Mouse (Mus musculus): ENCODE data around the gene Psmc1. TPM values are rescaled to one million over a fixed set of nuclear protein-coding genes. Genes with fewer than 3 reads are reported as not detected.

The Psmc1 gene
- total RNA-seq (2021), result 100 to 1,000 TPM; 191 to 192 TPM
- long read RNA-seq, experiment 1, transcript Psmc1-201 (11 exons, 1,591 nt), result major isoform, 220 of 293 reads
- long read RNA-seq, experiment 1, partial matches to known transcripts, result 46 of 293 reads
- long read RNA-seq, experiment 1, other reads (novel, unspliced or antisense), result 27 of 293 reads
- long read RNA-seq, experiment 2, transcript Psmc1-201 (11 exons, 1,591 nt), result major isoform, 181 of 240 reads
- long read RNA-seq, experiment 2, partial matches to known transcripts, result 33 of 240 reads
- long read RNA-seq, experiment 2, other reads (novel, unspliced or antisense), result 25 of 240 reads

DNA sequence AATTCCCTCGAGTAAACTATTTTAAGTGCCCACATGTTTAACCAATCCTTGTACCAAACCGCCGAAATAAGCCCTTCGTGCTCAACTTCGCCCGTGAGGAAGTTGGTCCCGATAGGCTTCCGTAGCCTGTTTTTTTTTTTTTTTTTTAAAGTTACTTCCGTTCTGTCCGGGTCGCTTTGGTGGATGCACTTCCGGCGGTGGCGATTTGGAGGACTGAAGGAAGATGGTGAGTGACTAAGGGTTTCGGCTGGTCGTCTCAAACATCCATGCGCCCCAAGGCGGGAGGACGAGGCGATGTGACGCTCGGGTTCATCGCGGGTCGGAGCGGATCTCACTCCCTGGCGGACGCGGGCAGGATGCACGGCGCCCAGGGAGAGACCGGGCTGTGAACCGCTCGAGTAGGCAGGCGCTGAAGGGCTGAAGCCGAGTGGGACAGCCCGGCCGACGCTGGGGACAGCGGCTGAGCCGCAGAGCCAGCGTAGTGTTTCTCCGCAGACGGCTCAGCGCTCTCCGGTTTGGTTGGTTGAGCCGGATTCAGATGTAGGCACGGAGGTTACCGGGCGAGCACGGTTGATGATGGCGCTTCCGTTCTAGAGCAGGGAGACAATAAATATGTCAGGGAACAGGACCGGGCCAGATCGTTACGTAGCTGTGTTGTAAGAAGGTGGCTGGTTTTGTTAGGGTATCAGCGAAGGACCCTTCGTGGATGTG lies at the start of gene Psmc1:
Gene Psmc1, plus strand, starts transcription at position 169 of the 711 bp plus-strand sequence.
- peak; percentile 83 to 88 for DNase-seq (ENCODE audit: low spot score in 2 of 2)
- intact Hi-C loops (cut with DNase I), result loop anchor here (5.0 to 10.0 kb wide), 3 partner anchors 143 to 1025 kb away; no protein-coding TSS in a partner anchor

DNA sequence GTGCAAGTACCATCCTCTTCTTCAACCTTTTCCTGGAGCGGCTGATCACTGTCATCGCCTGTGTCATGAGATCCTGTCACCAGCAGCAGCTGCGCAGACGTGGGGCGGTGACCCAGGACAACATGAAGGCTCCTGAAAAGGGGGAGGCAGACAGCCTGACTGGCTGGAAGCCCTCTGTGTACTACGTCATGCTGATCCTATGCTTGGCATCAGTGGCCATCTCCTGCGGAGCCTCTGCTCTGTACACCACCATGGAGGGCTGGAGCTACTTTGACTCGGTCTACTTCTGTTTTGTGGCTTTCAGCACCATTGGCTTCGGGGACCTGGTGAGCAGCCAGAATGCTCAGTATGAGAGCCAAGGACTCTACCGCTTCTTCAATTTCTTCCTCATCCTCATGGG lies 48.9 kb upstream of the Psmc1 start:
- intact Hi-C loops (cut with DNase I), result no loop called here
- DNase-seq (ENCODE audit: low spot score in 2 of 2), result no peak

DNA sequence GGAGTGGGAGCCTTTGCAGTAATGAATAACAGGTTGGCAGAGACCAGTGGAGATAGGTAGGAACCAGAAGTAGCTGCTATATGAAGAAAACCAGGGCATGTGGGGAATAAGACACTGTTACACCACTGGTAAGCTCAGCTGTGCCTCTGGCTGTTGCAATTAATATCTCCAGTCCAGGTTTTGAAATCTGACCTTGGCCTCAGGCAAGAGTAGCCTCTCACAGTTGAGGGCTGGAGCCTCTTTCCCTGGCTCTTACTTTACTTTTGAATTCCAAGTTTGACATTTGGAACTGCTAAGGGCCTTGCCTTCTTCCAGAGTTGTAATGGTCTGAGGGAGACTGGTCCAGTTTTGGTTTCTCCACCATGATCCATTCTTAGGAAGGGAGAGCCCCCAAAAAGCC lies 48.1 kb upstream of the Psmc1 start:
- DNase-seq (ENCODE audit: low spot score in 2 of 2), result no peak
- intact Hi-C loops (cut with DNase I), result no loop called here

DNA sequence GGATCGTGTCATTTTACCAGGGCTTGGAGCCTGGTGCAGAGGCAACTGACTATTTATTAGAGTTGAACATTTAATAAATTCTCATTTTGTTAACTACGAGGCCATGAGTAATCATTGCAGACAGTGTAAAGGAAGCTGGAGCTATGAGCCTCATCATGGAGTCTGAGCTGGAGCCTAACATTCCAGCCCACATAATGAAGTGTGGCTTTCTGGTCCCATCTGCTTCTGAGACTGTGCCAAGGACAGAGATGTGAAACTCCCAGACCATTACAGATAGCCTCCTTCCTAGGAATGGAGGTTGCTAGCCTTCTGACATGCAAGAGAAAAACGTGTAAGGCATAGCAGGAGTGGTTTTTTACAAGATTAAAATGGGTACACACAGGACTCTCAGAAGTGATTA lies 47.4 kb upstream of the Psmc1 start:
- intact Hi-C loops (cut with DNase I), result no loop called here
- DNase-seq (ENCODE audit: low spot score in 2 of 2), result no peak

DNA sequence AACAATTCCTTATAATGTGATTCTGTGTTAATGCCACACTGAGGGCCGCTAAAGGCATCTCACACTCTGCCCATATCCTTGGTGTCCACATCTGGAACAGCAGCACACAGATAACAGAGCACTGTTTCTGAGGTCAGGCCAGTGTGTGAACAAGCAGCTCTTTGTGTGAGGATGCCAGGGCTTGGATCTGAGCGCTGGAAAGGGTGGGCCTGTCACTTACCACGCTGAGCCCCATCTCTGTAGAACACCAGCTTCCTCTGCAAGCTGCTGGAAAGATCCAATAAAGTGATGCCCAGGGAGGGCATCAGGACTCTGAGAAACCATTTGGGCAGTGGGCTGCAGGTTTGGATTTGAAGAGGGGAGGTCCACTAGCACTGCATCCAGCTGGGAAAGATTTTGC lies 44.8 kb upstream of the Psmc1 start:
- peak in 1 of 2 experiments; percentile 20 for DNase-seq (ENCODE audit: low spot score in 2 of 2)
- intact Hi-C loops (cut with DNase I), result no loop called here

DNA sequence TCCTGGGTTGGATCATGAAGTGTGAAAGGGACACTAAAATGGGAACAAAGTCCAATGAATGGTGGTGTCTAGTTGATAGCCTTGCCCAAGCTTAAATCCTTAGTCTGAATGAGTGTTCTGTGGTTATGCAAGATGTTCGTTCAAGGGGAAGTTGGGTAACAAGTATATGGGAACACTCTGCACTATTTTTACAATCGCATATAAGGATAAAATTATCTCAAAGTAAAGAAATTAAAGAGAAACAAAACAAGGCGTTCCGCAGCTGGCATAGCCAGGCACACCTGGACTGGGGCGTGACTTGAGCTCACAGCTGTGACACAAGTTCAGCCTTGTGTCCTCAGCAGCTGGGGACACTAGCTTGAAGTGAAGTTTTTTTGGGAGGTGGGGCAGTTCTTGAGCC lies 42.5 kb upstream of the Psmc1 start:
- intact Hi-C loops (cut with DNase I), result no loop called here
- DNase-seq (ENCODE audit: low spot score in 2 of 2), result peak in 1 of 2 experiments; percentile 23

DNA sequence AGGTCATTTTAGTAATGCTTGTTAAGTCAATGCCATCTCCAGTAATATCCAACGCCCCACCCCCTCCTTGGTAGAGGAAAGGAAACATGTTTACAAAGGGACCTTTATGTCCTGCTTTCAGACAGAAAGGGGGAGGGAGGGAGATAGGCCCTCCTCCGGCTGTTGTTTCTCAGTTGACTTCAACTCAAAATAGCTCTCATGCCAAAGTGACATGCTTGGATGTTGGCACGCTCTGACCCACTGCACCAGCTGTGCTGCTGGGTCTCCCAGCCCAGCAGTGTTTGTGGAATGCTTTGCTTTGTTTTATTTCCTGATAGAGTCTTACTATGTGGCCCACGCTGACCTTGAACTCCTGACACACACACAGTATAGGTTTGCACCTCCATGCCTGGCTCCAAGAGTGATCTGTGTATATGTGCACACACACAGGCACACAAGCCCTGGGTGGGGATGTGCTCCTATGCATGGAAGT lies 36.7 kb upstream of the Psmc1 start:
- intact Hi-C loops (cut with DNase I), result no loop called here
- DNase-seq (ENCODE audit: low spot score in 2 of 2), result no peak

DNA sequence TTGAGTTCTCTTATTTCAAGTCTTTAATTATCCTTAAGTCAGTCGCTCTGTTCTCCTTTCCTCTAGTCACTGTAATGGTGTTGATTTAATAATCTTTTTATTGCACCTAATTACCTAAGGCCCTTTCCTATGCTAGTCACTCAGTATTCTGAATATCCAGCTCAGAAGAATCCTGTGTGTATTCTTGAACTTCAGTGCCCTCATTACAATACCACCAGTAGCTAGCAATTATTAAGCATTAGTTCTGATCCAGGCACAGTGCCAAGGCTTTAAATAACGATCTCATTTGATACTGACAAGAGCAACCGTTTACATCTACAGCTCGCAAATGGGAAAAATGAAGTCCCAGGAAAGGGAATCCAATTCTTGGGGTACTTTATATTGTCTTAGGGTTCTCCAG lies 34.2 kb upstream of the Psmc1 start:
- intact Hi-C loops (cut with DNase I), result no loop called here
- DNase-seq (ENCODE audit: low spot score in 2 of 2), result no peak

DNA sequence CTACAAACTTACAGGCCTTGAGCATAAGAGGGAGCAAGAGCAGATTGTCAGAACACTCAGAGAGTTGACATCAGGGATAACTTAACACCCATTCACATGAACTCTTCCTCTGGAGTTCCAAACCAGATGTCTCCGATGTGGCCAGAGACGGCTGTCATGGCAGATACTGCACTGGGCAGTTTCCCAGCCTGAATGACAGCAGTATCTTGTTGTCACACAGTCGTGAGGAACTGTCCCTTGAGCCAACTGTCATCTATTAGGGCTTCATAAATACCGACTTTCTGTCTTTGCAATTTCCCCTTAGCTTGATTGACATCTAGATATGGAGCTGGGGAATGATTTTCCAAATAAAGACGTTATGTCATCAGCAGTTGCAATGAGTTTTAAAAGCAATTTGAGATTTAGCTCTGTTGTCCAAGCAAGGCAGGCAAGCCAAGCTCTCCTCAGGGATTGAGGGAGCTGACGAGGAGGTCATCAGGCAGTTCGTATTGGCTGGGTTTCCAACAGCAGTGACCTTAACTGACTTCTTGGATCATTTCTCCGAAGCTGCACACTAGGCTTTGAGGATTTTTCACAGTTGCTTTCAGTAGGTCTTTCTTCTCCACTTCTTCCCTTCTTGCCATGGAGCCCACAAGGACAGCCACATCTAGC lies 30.2 kb upstream of the Psmc1 start:
- DNase-seq (ENCODE audit: low spot score in 2 of 2), result no peak

DNA sequence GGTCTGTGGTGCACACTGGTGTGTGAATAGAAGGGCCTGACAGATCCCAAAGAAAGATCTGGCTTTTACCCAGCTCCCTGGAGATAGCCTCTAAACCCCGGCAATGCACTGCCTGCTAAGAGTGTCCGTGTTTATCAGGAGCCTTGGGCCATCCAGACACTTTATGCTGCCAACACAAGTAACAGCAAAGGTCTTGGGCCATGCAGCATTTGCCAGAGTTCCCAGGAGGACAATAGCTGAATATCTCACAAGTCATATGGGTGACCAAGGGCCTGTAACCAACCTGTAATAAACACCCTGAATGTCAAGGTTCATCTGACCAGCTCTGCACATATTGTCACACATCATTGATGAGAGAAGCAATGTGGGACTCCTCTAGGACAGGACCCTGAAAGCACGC lies 21.9 kb upstream of the Psmc1 start:
- intact Hi-C loops (cut with DNase I), result no loop called here
- no peak for DNase-seq (ENCODE audit: low spot score in 2 of 2)

More for the DNA sequence above, 30.2 kb upstream of the Psmc1 start:
- intact Hi-C loops (cut with DNase I), result no loop called here

DNA sequence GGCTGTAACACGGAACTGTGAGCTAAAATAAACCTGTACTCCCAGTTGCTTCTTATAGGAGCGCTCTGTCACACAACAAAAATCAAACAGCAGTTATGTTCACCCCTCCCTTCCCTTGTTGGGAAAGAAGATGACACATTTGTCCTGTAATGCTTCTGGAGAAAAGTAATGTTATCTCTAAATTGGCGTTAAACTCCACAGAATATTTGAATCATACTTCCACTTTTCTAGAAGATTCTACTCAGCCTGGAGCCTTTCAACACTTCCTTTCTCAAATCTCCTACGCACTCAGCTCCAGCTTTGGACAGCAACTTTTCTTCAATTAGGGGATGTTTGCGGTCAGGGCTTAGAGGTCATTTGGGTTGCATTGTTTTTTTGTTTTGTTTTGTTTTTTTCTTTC lies 20.7 kb upstream of the Psmc1 start:
- DNase-seq (ENCODE audit: low spot score in 2 of 2), result no peak
- intact Hi-C loops (cut with DNase I), result no loop called here

DNA sequence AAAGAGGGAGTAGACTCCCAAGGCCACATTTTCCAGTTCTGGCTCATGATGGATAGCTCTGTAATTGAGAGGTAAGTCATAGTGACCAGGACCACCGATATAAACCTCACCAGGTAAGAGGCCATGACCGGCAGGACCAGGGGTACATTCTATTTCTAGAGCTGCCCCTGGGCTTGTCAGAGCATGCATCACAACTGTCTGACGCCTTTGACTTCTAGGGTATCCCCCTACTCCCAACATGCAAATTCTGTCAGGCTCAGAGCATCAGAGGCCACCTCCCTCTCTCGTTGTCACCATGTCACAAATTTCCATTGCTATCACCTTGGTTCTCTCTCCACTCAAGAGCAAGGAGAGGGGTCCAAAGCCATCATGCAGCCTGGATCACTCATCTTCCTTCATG lies 19.2 kb upstream of the Psmc1 start:
- no peak for DNase-seq (ENCODE audit: low spot score in 2 of 2)
- intact Hi-C loops (cut with DNase I), result no loop called here

DNA sequence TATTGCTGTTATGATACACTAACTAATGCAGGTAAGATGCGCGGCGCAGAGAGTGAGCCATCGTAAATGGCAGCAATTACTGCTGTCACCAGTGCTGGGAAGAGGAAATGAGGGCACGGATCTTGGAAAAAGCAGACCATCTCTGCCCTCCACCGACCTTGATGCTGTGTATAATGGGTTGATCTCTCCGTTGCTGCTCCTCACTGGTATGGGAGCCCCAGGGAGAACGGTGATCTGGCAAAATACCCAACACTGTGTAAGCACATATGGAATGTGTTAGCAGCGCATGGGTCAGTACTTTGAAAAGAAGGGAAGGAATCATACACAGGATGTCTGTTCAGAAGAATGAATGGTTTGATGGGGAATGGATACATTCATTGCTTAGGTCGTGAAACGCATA lies 16.9 kb upstream of the Psmc1 start:
- intact Hi-C loops (cut with DNase I), result no loop called here
- DNase-seq (ENCODE audit: low spot score in 2 of 2), result no peak

DNA sequence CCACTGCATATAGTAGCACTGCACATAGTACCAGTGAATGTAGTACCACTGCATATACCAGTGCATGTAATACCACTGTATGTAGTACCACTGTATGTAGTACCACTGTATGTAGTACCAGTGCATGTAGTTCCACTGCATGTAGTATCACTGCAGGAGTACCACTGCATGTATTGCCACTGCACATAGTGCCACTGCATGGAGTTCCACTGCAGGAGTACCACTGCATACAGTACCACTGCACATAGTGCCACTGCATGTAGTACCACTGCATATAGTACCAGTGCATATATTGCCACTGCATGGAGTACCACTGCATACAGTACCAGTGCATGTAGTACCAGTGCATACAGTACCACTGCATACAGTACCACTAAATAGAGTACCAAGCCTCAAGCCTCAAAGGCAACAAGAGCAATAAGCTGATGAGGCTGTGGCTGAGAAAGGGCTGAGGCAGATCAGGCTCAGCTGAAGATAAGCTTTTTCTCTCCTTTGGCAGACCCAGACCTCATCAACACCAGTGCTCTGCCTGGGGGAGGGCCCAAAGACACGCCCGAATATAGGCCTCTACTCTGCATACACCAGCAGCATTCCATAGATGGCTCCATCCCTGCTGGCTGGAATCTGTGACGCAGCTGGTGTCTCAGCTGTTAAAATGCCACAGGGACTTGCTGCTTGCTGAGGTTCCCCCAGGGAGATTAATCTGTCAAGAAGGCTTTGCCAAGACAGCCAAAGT lies 9.8 kb upstream of the Psmc1 start:
- peak in 1 of 2 experiments; percentile 33 for DNase-seq (ENCODE audit: low spot score in 2 of 2)
- intact Hi-C loops (cut with DNase I), result loop anchor here (10.0 kb wide), 1 partner anchor 1015 kb away; no protein-coding TSS in a partner anchor

DNA sequence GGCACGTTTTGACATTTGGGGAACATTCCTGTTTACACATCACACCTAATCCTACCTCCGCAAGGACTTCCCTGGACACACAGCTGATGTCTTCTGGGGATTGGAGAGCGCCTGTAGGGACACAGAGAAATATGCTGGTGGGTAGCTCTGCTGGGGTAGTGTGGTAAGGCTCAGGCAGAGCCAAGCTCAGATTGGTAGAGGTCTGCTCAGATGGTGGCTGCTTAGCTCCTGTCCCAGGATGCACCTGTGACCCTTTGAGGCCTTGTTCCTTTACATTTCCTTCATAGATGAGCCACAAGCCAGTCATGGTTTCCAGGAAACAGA lies 9.3 kb upstream of the Psmc1 start:
- no peak for DNase-seq (ENCODE audit: low spot score in 2 of 2)
- intact Hi-C loops (cut with DNase I), result loop anchor here (10.0 kb wide), 1 partner anchor 1016 kb away; no protein-coding TSS in a partner anchor

DNA sequence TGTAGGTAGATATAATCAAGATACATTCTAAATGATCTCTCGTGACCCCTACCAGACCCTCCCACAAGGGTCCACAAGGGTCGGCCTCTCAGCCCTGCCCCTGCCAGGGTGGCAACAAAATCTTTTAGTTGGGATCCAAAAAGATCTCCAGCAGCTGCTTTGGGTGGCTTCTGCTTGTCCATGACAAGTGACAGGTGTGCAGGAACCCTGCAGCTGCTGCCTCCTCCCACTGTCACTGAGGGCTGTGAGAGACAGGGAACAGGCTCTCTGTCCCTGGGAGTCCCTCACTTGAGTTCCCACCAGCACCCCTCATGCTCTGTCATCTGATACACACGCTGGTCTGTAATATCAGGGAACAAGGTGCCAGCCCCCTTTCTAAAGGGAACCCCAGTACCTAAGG lies 8.3 kb upstream of the Psmc1 start:
- no peak for DNase-seq (ENCODE audit: low spot score in 2 of 2)
- intact Hi-C loops (cut with DNase I), result loop anchor here (10.0 kb wide), 1 partner anchor 1017 kb away; no protein-coding TSS in a partner anchor

DNA sequence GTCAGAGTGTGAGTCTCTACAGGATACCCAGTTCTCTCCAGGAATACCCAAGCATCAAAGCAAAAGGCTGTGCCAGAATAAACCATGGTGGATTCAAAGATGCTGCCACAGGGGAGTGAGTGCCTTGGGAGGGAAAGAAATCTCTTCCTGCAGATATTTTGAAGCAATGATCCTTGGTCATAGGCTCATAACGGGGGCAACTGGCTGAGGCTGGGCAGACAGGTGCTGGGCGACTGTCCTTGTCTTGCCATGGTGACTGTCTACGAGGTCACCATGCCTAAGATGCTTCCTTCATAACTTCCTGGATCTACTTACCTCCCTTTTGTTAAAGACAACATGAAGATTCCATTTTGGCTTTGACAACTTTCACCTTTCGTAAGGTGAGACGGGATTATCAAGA lies 5.4 kb upstream of the Psmc1 start:
- intact Hi-C loops (cut with DNase I), result loop anchor here (10.0 kb wide), 1 partner anchor 1020 kb away; no protein-coding TSS in a partner anchor
- no peak for DNase-seq (ENCODE audit: low spot score in 2 of 2)

DNA sequence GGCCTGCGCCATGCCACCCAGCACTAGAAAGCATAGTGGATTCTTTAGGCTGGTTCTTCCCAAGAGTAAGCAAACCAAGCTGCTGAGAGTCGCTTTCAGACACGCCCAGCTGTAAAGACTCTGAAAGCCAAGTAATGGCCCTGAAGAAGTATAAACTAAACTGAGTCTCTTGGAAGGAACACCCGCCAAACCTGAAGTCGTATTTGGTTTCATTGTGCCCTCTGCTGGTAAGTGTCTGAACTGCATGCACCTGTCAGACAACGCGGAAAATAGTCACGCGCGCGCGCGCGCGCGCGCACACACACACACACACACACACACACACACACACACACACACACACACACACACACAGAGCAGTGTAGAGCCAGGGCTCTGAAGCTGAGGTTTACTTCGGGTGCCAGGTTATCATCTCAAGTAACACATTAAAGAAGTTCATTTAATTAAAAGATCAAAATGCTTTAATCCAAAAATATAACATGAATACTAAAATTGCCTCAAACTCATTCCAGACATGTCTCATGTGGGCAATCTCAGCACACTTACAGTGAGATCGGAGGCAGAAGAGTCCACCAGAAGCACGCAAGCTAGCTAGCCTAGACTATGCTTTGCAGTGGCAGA lies 3.6 kb upstream of the Psmc1 start:
- intact Hi-C loops (cut with DNase I), result loop anchor here (2.0 to 10.0 kb wide), 4 partner anchors 139 to 1022 kb away; no protein-coding TSS in a partner anchor

DNA sequence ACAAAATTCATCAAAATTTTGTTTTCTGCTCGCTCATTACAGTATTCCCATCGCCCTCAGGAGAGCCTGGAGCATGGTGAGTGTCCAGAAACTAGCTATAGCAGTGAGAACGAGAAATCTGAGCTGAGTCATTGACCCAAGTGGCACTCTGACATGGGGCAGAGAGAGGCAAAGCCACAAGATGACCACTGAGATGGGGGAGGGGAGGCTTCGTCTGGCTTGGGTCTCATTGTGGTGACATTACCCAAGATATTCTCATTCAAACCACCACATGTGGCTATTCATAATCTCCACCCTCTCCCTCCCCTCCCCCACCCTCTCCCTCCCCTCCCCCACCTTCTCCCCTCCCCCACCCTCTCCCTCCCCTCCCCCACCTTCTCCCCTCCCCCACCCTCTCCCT lies 2.5 kb upstream of the Psmc1 start:
- intact Hi-C loops (cut with DNase I), result loop anchor here (2.0 to 10.0 kb wide), 4 partner anchors 140 to 1023 kb away; no protein-coding TSS in a partner anchor

More for the DNA sequence above, 3.6 kb upstream of the Psmc1 start:
- DNase-seq (ENCODE audit: low spot score in 2 of 2), result peak; percentile 86 to 89

More for the DNA sequence above, 2.5 kb upstream of the Psmc1 start:
- no peak for DNase-seq (ENCODE audit: low spot score in 2 of 2)

All from left cerebral cortex, postnatal 14 days (tissue).